Mouse (Mus musculus) embryo, embryonic 11.5 days (tissue): Measurements from ENCODE around the gene Eno3.

Experiments used
- DNase-seq: peaks from one replicate; pipeline ENCODE4 v3.0.0-alpha.2; 2012; ENCODE audit warnings: low read depth, low spot score

Gene Eno3

GRCm38 (mm10) chr11:70644564-70645103, 12.4 kb upstream of the Eno3 start:
- no peak for DNase-seq

GRCm38 (mm10) chr11:70645461-70646258, 11.3 kb upstream of the Eno3 start:
- DNase-seq, result no peak

- no peak for DNase-seq
These were observed 10.8 kb upstream of the Eno3 start for GRCm38 (mm10) chr11:70646259-70646555.

- peak; percentile 98 for DNase-seq
These were observed 10.0 kb upstream of the Eno3 start, which contains the start of the genes Rnf167 and Slc25a11 for GRCm38 (mm10) chr11:70646691-70647650. Rnf167 (plus strand) TSS chr11:70647235. Slc25a11 (minus strand) TSS chr11:70647479.

- no peak for DNase-seq
These were observed 9.1 kb upstream of the Eno3 start for GRCm38 (mm10) chr11:70647716-70648420.

GRCm38 (mm10) chr11:70648512-70648911, 8.5 kb upstream of the Eno3 start:
- no peak for DNase-seq

GRCm38 (mm10) chr11:70649185-70649734, 7.7 kb upstream of the Eno3 start:
- no peak for DNase-seq

- DNase-seq, result no peak
These were observed 6.5 kb upstream of the Eno3 start for GRCm38 (mm10) chr11:70650322-70651175.

GRCm38 (mm10) chr11:70651391-70651790, 5.6 kb upstream of the Eno3 start:
- no peak for DNase-seq

GRCm38 (mm10) chr11:70652029-70652883, 4.7 kb upstream of the Eno3 start:
- no peak for DNase-seq

- DNase-seq, result no peak
These were observed 4.1 kb upstream of the Eno3 start for GRCm38 (mm10) chr11:70652884-70653344.

- DNase-seq, result no peak
These were observed 3.4 kb upstream of the Eno3 start for GRCm38 (mm10) chr11:70653345-70654197.

GRCm38 (mm10) chr11:70654198-70654922, 2.6 kb upstream of the Eno3 start, which contains the start of gene Pfn1:
Pfn1 (minus strand) TSS chr11:70654644.
- DNase-seq, result peak; percentile 75

GRCm38 (mm10) chr11:70654923-70655570, 2.0 kb upstream of the Eno3 start:
- peak; percentile 59 for DNase-seq

- DNase-seq, result no peak
These were observed 1.2 kb upstream of the Eno3 start for GRCm38 (mm10) chr11:70655571-70656455.

- no peak for DNase-seq
These were observed 510 bp upstream of the Eno3 start for GRCm38 (mm10) chr11:70656456-70656927.
